Mouse (Mus musculus) thymus, adult 2 months (tissue): ENCODE measurements around the gene Olig1. TPM values are rescaled to one million over a fixed set of nuclear protein-coding genes. Genes with fewer than 3 reads are reported as not detected.

ENCODE experiments used
- DNase-seq: peaks from one replicate; pipeline ENCODE4 v3.0.0; 2021
- H3K27ac ChIP-seq: fragments of 200-500 bp; 2 replicates; pipeline ENCODE4 v1.5.1; 2012; ENCODE audit warnings: low read length, control low read depth; ENCODE audit not compliant: control insufficient read depth, insufficient read depth
- H3K27me3 ChIP-seq: fragments of 200-500 bp; 2 replicates; pipeline ENCODE4 v1.6.1; 2012; ENCODE audit warnings: mild to moderate bottlenecking, low read length, moderate library complexity, mixed read lengths; ENCODE audit not compliant: control insufficient read depth, insufficient read depth
- H3K36me3 ChIP-seq: fragments of 200-500 bp; 2 replicates; pipeline ENCODE4 v1.6.1; 2012; ENCODE audit warnings: mild to moderate bottlenecking, low read length, moderate library complexity; ENCODE audit not compliant: control insufficient read depth, insufficient read depth
- H3K4me1 ChIP-seq: fragments of 200-500 bp; replicated peaks from 2 replicates; pipeline ENCODE4 v1.6.1; 2012; ENCODE audit warnings: low read length; ENCODE audit not compliant: control insufficient read depth, insufficient read depth
- H3K4me3 ChIP-seq: fragments of 200-500 bp; 2 replicates; pipeline ENCODE4 v1.5.1; 2012; ENCODE audit warnings: mild to moderate bottlenecking, low read length, control low read depth, moderate library complexity; ENCODE audit not compliant: control insufficient read depth, insufficient read depth
- CTCF ChIP-seq: fragments of 200-500 bp; IDR thresholded peaks from 2 replicates; pipeline ENCODE4 v1.5.1; 2012; ENCODE audit warnings: mild to moderate bottlenecking, control low read depth, low read length, moderate library complexity, borderline replicate concordance; ENCODE audit not compliant: control insufficient read depth, poor library complexity, insufficient read depth; ENCODE audit errors: extremely low read depth
- POLR2A ChIP-seq: fragments of 200-500 bp; IDR thresholded peaks from 2 replicates; pipeline ENCODE4 v1.6.1; 2012; ENCODE audit warnings: mild to moderate bottlenecking, low read length, control low read depth, moderate library complexity; ENCODE audit not compliant: control insufficient read depth, poor library complexity, insufficient read depth; ENCODE audit errors: extremely low read depth
- WGBS: fragments of 180-500 bp; shearing (Covaris S2); methylation state at CpG from one replicate; pipeline ENCODE4 v1.1.7; 2018; 5-methylcytosine and 5-hydroxymethylcytosine counted together
- polyA plus RNA-seq: library from polyadenylated mRNA; depleted of rRNA; stranded (reverse); fragments of >200 nt; gene quantifications from 2 replicates; pipeline ENCODE4 v1.2.3, GENCODE M21; 2012; rRNA removed

Gene Olig1
- 0.51 and 0.66 TPM in 2 replicates for polyA plus RNA-seq

DNA sequence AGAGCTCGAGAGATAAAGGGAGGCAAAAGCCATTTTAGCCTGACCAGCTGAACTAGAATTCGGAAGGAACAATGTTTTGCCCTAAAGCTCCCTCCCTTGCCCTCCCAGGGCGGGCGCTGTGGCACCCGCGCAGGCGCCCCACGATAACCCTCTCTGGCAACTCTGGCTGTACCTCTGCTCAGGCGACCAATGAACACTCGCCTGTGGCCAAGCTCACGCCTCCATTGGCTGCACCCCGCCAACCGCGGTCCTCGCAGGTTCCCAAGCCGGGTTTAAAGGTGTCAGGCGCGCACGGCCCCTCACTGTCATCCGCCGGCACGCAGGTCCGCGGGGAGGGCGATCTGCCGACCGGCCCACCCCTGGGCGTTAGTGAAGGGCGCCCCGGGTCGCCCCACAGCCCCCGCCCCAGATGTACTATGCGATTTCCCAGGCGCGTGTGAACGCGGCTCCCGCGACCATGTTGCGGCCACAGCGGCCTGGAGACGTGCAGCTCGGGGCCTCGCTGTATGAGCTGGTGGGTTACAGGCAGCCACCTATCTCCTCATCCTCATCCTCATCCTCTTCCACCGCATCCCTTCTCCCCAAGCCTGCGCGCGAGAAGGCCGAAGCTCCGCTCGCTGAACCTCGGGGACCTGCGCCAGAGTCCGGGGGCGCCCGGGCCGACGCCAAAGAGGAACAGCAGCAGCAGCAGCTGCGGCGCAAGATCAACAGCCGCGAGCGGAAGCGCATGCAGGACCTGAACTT lies at the start of gene Olig1:
Gene Olig1, plus strand, starts transcription at position 305 of the 744 bp plus-strand sequence.
- Histone ChIP-seq H3K27me3 (peaks cover 12% of the 10 kb centered on the region), H3K4me1 (no peaks in the 10 kb centered on the region), H3K27ac (no peak within 1 kb of the TSS), H3K4me3 (no peak within 1 kb of the TSS), H3K36me3 (no peaks in the 10 kb centered on the region)
- 2% methylated on average over 64 of the region's 64 CpGs for WGBS
- no peak for TF ChIP-seq CTCF
- peak; percentile 3 for DNase-seq

DNA sequence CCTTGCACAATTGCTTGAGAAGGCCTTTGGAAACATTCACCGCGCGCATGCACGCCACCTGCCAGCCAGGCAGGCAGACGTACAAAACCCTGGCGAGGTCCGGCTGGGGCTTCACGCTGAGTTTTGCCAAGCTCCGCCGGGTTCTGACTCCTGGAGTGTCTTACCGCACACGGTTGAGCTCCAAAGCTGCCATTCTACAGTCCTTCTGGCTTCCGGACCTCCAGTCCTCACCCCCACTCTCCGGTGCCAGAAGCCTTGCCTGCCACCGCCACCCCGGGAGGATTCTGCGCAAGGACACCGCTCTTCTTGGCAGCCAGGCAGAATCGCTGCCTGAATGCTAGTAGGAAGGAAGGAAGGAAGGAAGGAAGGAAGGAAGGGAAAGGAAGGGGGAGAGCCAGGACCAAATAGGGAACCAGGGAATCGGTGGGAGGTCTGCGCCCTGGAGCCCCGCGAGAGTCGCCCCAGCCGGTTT lies 47.4 kb upstream of the Olig1 start:
- no peak for DNase-seq
- 4% methylated on average over 25 of the region's 25 CpGs for WGBS
- Histone ChIP-seq H3K27me3 (peaks cover 27% of the 10 kb centered on the region), H3K36me3 (no peaks in the 10 kb centered on the region), H3K27ac (no peak overlapping the region), H3K4me3 (no peak overlapping the region), H3K4me1 (0 out of 2 replicates have a peak, but pooled peaks cover 4% of the 10 kb centered on the region)
- TF ChIP-seq POLR2A (no peak), CTCF (no peak)

DNA sequence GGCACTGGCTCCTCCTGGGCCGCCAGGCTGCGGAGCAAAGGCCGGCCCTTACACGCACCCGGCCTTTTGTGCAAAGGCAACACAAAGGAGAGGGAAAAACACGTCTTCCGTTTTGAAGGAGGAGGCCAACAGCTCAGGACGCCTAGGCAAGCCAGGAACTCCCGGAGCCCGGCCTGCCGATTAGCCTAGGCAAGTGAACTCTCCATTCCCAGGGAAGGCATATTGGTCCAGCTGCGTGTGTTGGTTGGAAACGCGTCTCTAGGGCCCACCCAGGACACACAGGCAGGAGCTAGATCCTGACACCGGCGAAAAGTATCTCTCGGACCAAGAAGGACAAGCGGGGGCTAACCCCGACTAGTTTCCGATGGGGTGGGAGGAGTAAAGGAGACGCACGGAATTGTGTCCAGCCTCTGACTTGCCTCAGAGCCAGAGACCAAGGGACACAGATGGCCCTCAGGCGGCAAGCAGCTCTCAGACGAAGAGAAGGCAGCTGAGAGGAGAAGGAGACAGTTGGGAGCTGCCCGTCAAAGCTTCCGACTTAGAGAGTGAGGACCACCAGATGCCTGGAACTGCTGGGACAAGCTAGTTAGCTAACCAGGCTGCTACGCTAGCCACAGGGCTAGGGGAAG lies 46.8 kb upstream of the Olig1 start:
- 2% methylated on average over 27 of the region's 27 CpGs for WGBS
- Histone ChIP-seq H3K27me3 (peaks cover 31% of the 10 kb centered on the region), H3K36me3 (no peaks in the 10 kb centered on the region), H3K4me1 (0 out of 2 replicates have a peak, but pooled peaks cover 4% of the 10 kb centered on the region), H3K4me3 (no peak overlapping the region), H3K27ac (no peak overlapping the region)
- no peak for DNase-seq
- TF ChIP-seq POLR2A: no peak
- no peak for TF ChIP-seq CTCF

DNA sequence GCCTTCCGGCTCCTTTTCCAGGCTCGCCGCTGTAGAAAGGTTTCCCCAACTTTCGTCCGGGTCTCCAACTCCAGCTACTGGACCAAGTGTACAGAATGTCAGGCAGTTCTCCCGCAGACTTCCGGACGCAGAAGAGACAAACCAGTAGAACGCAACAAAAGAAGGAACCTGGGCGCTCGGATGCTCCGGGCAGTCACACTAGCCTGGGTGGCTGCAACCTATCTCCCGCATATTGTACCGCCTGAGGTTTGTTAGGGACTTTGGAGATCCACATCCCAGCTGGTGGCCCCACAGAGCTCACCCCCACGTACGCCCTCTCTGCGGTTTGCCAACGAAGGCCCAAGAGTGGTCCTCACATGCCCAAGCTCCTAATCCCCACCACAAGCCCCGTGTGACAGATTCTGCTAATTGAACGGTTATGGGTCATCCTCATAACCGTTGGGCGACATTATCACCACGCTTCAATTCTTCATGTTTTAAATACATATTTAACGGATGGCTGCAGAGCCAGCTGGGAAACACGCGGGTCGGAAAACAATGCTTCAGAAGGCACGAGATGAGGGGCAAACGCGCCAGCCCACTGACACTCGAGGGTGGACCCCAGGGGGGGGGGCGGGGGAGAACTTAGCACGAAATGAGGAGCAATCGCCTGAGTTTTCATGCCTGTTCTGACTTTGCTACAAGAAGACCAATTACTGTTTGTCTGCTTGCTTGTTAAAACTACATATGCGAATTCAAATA lies 46.1 kb upstream of the Olig1 start:
- Histone ChIP-seq H3K36me3 (no peaks in the 10 kb centered on the region), H3K27me3 (peaks cover 31% of the 10 kb centered on the region), H3K27ac (no peak overlapping the region), H3K4me3 (no peak overlapping the region), H3K4me1 (0 out of 2 replicates have a peak, but pooled peaks cover 4% of the 10 kb centered on the region)
- 4% methylated on average over 35 of the region's 35 CpGs for WGBS
- no peak for DNase-seq
- TF ChIP-seq CTCF (no peak), POLR2A (no peak)

DNA sequence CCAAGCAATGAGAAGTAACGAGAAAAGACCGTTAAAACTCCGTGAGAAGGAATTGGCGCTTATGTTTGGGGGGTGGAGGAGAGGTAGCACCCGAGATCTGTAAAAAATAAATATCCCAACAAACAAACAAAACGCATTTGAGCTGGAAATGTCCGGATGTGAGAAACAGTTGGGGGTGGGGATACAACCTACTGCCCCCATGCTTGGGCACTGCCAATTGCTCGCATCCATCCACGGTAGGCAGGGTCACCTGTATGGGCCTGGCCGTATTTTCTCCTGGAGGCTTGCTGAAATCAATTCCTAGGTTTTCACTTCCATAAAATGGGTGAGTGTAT lies 45.5 kb upstream of the Olig1 start:
- Histone ChIP-seq H3K27me3 (peaks cover 31% of the 10 kb centered on the region), H3K4me1 (0 out of 2 replicates have a peak, but pooled peaks cover 4% of the 10 kb centered on the region), H3K36me3 (no peaks in the 10 kb centered on the region), H3K27ac (no peak overlapping the region), H3K4me3 (no peak overlapping the region)
- WGBS: 8% methylated on average over 10 of the region's 10 CpGs
- no peak for DNase-seq
- no peak for TF ChIP-seq POLR2A
- TF ChIP-seq CTCF: no peak

DNA sequence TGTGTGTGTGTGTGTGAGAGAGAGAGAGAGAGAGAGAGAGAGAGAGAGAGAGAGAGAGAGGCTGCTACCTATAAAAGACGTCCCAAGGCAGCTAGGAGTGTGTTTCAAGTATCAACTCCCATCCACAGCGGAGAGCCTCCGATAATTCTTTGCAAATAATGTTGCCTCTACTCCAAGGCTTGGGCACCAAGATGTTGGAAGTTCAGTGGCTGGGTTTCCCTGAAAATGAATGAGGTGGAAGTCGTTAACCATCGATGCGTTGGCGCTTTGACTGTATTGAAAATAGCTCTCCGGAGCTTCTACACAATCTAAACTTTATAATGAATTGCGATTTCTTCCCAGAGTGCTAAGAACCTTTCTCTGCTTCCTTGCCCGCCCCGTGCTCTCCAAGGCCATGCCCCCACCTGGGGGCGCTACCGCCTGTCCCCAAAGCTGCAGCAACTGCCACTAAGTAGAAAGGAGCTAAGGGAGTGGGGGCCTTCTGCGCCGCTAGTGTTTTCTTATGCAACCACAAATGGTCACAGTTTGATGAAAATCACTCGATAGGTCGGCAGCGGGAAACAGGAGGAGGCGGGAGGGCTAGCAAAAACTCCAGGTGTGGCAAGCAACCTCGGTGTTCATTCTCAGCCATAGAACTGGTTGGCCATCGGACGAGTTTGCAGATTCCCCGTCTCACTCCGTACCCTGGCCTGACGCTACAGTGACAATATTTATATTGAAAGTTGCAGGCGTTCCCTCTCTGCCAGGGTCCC lies 44.9 kb upstream of the Olig1 start:
- Histone ChIP-seq H3K27me3 (peaks cover 35% of the 10 kb centered on the region), H3K27ac (no peak overlapping the region), H3K4me1 (0 out of 2 replicates have a peak, but pooled peaks cover 4% of the 10 kb centered on the region), H3K36me3 (no peaks in the 10 kb centered on the region), H3K4me3 (no peak overlapping the region)
- WGBS: 6% methylated on average over 26 of the region's 26 CpGs
- DNase-seq: no peak
- TF ChIP-seq POLR2A: no peak
